Mouse (Mus musculus) myocyte (in vitro differentiated cells): ENCODE measurements around the gene 6030452D12Rik. TPM values are rescaled to one million over a fixed set of nuclear protein-coding genes. Genes with fewer than 3 reads are reported as not detected.

Experiments used
- H3K27me3 ChIP-seq: one replicate; pipeline ENCODE4 v1.6.1; 2011; ENCODE audit not compliant: control insufficient read depth, insufficient read depth, insufficient read length
- H3K36me3 ChIP-seq: one replicate; pipeline ENCODE4 v1.6.1; 2011; ENCODE audit not compliant: control insufficient read depth, insufficient read depth
- H3K4me2 ChIP-seq: one replicate; pipeline ENCODE4 v1.6.1; 2011; ENCODE audit warnings: low read depth, control low read depth
- H3K4me3 ChIP-seq: one replicate; pipeline ENCODE4 v1.5.1; 2011; ENCODE audit warnings: mild to moderate bottlenecking, control low read depth, moderate library complexity
- H3K79me2 ChIP-seq: one replicate; pipeline ENCODE4 v1.6.1; 2011; ENCODE audit not compliant: control insufficient read depth, insufficient read depth
- H3ac ChIP-seq: one replicate; pipeline ENCODE4 v1.6.1; 2011; ENCODE audit not compliant: control insufficient read depth, insufficient read length
- CEBPB ChIP-seq: IDR thresholded peaks from 2 replicates; pipeline ENCODE4 v1.6.1; 2011; ENCODE audit warnings: mild to moderate bottlenecking, moderate library complexity; ENCODE audit not compliant: poor library complexity, insufficient read depth, severe bottlenecking
- E2F4 ChIP-seq: IDR thresholded peaks from one replicate; pipeline ENCODE4 v1.6.1; 2011; ENCODE audit warnings: mild to moderate bottlenecking, control low read depth, moderate library complexity; ENCODE audit not compliant: insufficient read depth
- MAX ChIP-seq: IDR thresholded peaks from one replicate; pipeline ENCODE4 v1.6.1; 2011; ENCODE audit warnings: low read depth, mild to moderate bottlenecking, control low read depth
- MYOD1 ChIP-seq, 3 experiments: IDR thresholded peaks; one replicate each; pipeline ENCODE4 v1.6.1; 2011; ENCODE audit warnings: control low read depth in 2 of 3, low read depth in 2 of 3, mild to moderate bottlenecking in 2 of 3, moderate library complexity in 1 of 3; ENCODE audit not compliant: insufficient read length in 2 of 3, control insufficient read depth in 1 of 3
- MYOG ChIP-seq, 3 experiments: IDR thresholded peaks; one replicate each; pipeline ENCODE4 v1.6.1; 2011; ENCODE audit warnings: control low read depth in 2 of 3, low read depth in 2 of 3, mild to moderate bottlenecking in 2 of 3; ENCODE audit not compliant: insufficient read length in 2 of 3, control insufficient read depth in 1 of 3, insufficient read depth in 1 of 3
- POLR2A ChIP-seq: IDR thresholded peaks from one replicate; pipeline ENCODE4 v1.6.1; 2011; ENCODE audit warnings: low read depth, mild to moderate bottlenecking, control low read depth, moderate library complexity; ENCODE audit not compliant: insufficient read length
- POLR2AphosphoS2 ChIP-seq: IDR thresholded peaks from one replicate; pipeline ENCODE4 v1.6.1; 2011; ENCODE audit warnings: low read depth, control low read depth; ENCODE audit not compliant: insufficient read length
- REST ChIP-seq: IDR thresholded peaks from one replicate; pipeline ENCODE4 v1.6.1; 2011; ENCODE audit warnings: mild to moderate bottlenecking, control low read depth, moderate library complexity; ENCODE audit not compliant: insufficient read depth, insufficient read length
- SRF ChIP-seq: IDR thresholded peaks from one replicate; pipeline ENCODE4 v1.6.1; 2011; ENCODE audit warnings: low read depth; ENCODE audit not compliant: control insufficient read depth, insufficient read length
- TCF12 ChIP-seq: IDR thresholded peaks from one replicate; pipeline ENCODE4 v1.6.1; 2011; ENCODE audit warnings: mild to moderate bottlenecking, control low read depth; ENCODE audit not compliant: poor library complexity, insufficient read depth, severe bottlenecking
- USF1 ChIP-seq: IDR thresholded peaks from one replicate; pipeline ENCODE4 v1.6.1; 2011; ENCODE audit warnings: low read depth, mild to moderate bottlenecking, control low read depth, moderate library complexity
- polyA plus RNA-seq: library from polyadenylated mRNA; unstranded; fragments of >200 nt; fragmentation: generic; extraction: Trizol; gene quantifications from one replicate; pipeline ENCODE4 v1.2.1, GENCODE M21; 2012; ENCODE audit warnings: missing spikeins

The 6030452D12Rik gene
- polyA plus RNA-seq, 1 experiment: not detected

DNA sequence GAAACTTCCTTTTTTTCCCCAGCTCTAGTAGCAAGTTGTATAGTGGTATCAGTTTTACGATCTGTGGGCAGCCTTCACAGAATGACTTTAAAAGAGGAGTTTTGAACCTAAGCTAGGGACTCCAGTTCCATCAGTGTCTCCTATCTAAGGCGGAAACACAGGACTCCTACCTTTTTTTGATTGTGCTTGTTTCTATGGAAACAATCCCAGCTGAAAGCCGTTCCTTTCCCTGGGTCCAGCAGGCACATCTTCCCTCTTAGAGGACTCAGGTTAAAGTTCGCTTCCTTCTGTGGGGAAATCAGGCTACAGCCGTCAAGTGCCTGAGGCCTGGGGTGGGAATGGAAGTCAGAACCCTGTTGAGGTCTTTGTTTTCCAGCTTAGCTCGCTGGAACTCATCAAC lies 26.4 kb downstream of the 6030452D12Rik start:
- H3K36me3 ChIP-seq: no peaks in the 10 kb centered on the region
- H3K27me3 ChIP-seq: no peaks in the 10 kb centered on the region
- no peaks in the 10 kb centered on the region for H3K79me2 ChIP-seq
- no peak for TF ChIP-seq MYOG (IDR thresholded peaks at IDR 0.05; ENCODE audit: control insufficient read depth in 1 of 3, insufficient read depth in 1 of 3, insufficient read length in 2 of 3, low read depth in 2 of 3)
- no peak for TF ChIP-seq MYOD1 (IDR thresholded peaks at IDR 0.05; ENCODE audit: control insufficient read depth in 1 of 3, insufficient read length in 2 of 3, low read depth in 2 of 3)
- no peak for TF ChIP-seq REST
- H3K4me2 ChIP-seq: no peak overlapping the region
- H3K4me3 ChIP-seq: no peak overlapping the region
- H3ac ChIP-seq: no peak overlapping the region

DNA sequence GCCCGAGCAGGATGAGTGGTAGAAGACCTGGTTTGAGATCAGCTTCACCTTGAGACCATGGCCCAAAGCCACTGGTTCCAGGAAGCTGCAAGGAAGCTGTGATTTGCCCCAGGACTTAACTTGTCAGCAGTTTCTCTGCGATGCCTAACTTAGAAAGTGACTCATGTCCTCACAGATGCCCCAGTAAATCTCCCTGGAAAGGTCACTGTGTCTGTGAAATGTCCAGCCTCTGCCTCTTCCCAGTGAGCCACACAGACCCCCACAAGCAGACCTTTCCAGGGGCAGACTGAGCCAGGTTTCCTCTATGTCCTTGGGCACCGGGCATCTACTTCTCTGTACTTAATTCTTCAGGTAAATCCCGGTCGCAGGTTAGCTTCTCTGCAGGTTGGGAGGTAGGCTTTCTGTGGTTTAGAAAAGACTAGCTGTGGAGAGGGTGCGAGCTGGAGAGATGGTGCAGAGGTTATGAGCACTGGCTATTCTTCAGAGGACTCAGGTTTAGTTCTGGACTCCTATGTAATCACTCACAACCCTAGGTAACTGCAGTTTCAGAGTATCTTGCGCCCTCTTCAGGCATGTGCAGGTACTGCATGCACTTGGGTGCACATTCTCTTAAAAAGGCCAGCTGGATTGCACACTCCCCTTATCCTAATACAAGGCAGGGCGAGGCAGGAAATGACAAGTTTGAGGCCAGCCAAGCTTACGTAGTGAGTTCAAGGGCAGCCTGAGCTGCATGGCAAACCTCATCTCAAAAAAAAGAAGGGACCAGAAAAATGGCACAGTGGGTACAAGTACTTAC lies 27.1 kb downstream of the 6030452D12Rik start:
- TF ChIP-seq MYOG (IDR thresholded peaks at IDR 0.05; ENCODE audit: control insufficient read depth in 1 of 3, insufficient read depth in 1 of 3, insufficient read length in 2 of 3, low read depth in 2 of 3) (peak in 1 of 3 experiments; percentile 11), POLR2A (no peak), TCF12 (no peak), SRF (no peak), MYOD1 (IDR thresholded peaks at IDR 0.05; ENCODE audit: control insufficient read depth in 1 of 3, insufficient read length in 2 of 3, low read depth in 2 of 3) (peak in 1 of 3 experiments; percentile 43), REST (no peak), E2F4 (no peak)
- Histone ChIP-seq H3K4me2 (no peak overlapping the region), H3K27me3 (no peaks in the 10 kb centered on the region), H3K79me2 (no peaks in the 10 kb centered on the region), H3K4me3 (no peak overlapping the region), H3ac (no peak overlapping the region), H3K36me3 (no peaks in the 10 kb centered on the region)

- no peaks in the 10 kb centered on the region for H3K27me3 ChIP-seq
- no peak overlapping the region for H3K4me2 ChIP-seq
- no peak overlapping the region for H3K4me3 ChIP-seq
- no peaks in the 10 kb centered on the region for H3K36me3 ChIP-seq
- H3K79me2 ChIP-seq: no peaks in the 10 kb centered on the region
- H3ac ChIP-seq: no peak overlapping the region
- no peak for TF ChIP-seq MAX
- TF ChIP-seq POLR2AphosphoS2: no peak
- TF ChIP-seq REST: no peak
- no peak for TF ChIP-seq MYOG (IDR thresholded peaks at IDR 0.05; ENCODE audit: control insufficient read depth in 1 of 3, insufficient read depth in 1 of 3, insufficient read length in 2 of 3, low read depth in 2 of 3)
- no peak for TF ChIP-seq MYOD1 (IDR thresholded peaks at IDR 0.05; ENCODE audit: control insufficient read depth in 1 of 3, insufficient read length in 2 of 3, low read depth in 2 of 3)
- TF ChIP-seq CEBPB: no peak
- TF ChIP-seq SRF: no peak
- no peak for TF ChIP-seq USF1
- no peak for TF ChIP-seq E2F4
- no peak for TF ChIP-seq TCF12
Observed at GRCm38 (mm10) chr8:106528596-106529249, 28.4 kb downstream of the 6030452D12Rik start.

DNA sequence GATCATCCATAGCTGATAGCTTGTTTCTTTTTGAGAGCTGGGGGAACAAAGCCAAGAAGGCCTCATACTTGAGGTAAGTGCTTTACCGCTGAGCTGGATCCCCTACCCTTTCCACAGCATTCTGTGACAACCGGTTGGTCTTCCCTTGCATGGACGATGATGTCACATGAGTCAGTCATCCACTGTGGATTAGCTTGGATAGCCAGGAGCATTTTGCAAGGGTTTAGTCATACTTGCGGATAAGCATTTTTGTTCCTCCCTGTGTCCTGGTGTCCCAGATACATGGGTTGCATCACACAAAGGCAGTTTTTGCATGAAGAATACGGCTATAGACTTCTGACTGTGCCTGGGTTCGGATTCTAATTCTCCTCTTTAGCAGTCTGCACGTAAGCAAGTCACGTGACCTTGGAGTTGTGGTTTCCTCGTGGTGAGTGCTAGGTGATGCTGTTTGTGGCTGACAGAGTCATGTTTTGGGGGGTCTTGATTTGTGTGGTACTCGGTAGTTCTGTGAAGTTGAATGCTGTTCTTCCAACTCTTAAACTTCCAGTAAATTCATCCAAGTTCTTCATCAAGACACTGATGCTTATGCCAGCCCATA lies 29.7 kb downstream of the 6030452D12Rik start:
- peak overlapping the region; percentile 33 for H3K4me2 ChIP-seq
- H3K79me2 ChIP-seq: no peaks in the 10 kb centered on the region
- no peak overlapping the region for H3K4me3 ChIP-seq
- no peak overlapping the region for H3ac ChIP-seq
- H3K36me3 ChIP-seq: no peaks in the 10 kb centered on the region
- peak; percentile 96 for TF ChIP-seq CEBPB
- peak; percentile 5 for TF ChIP-seq MAX
- TF ChIP-seq POLR2AphosphoS2: no peak
- TF ChIP-seq USF1: peak; percentile 87
- no peaks in the 10 kb centered on the region for H3K27me3 ChIP-seq

- H3K4me2 ChIP-seq: peak overlapping the region; percentile 16
Observed at GRCm38 (mm10) chr8:106530566-106530965, 30.2 kb downstream of the 6030452D12Rik start.

More at GRCm38 (mm10) chr8:106530566-106530965, 30.2 kb downstream of the 6030452D12Rik start:
- no peaks in the 10 kb centered on the region for H3K36me3 ChIP-seq
- no peaks in the 10 kb centered on the region for H3K79me2 ChIP-seq
- TF ChIP-seq REST: no peak
- H3K27me3 ChIP-seq: no peaks in the 10 kb centered on the region
- no peak overlapping the region for H3K4me3 ChIP-seq
- no peak overlapping the region for H3ac ChIP-seq
